Comparison of ENCODE assay signal across 8 mouse cellular contexts in the genomic region with DNA sequence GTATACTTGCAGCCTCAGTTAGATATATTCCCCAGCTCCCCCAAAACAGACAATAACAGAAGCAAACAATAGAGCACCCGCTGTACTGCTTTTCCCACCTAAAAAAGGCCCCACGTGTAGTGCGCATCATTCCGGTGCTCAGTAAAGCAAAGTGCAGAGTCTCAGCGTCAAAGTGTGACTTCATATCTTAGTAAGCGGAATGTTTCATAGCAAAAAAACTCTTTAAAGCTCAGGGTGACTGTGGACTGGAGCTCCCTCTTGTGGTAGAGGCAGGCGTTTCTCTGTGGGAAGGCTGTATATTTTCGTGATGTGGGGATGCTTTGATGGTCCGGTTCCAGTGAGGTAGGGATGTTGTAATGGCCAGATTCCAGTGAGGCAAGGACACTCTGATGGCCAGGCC. TPM values are rescaled to one million over a fixed set of nuclear protein-coding genes. Genes with fewer than 3 reads are reported as not detected.
DNase-seq lines count a peak whose midpoint lies in the region; ATAC-seq and TF ChIP-seq lines count a peak whose summit lies in the region.

No protein-coding gene starts in this region.

- no peaks in the 10 kb centered on the region for H3K9me3 ChIP-seq in ES-E14 (ENCODE audit: control insufficient read depth, insufficient read depth, low read depth, low read length)
- no peaks in the 10 kb centered on the region for H3K9me3 ChIP-seq in hindbrain, embryonic 14.5 days (ENCODE audit: control insufficient read depth, low read length)

- intact Hi-C loops in left cerebral cortex, postnatal 4 days (cut with DNase I), result no loop called here

- in situ Hi-C loops in ES-E14 (cut with MboI; ENCODE audit: low sequenced_read_pairs in 2 of 2, unreplicated experiment in 2 of 2), result no loop called here

- H3K36me3 ChIP-seq in ES-E14 (ENCODE audit: control insufficient read depth, insufficient read depth, low read length, poor library complexity, severe bottlenecking), result peaks cover 1% of the 10 kb centered on the region; the same call in 1 of the 2 replicates
- H3K36me3 ChIP-seq in hindbrain, embryonic 14.5 days (replicated peaks; ENCODE audit: control insufficient read depth, insufficient read depth), result peaks cover 87% of the 10 kb centered on the region

- DNase-seq in left cerebral cortex, adult 18-20 months (ENCODE audit: low spot score in 2 of 2), result peak; percentile 60 to 71
- no peak for DNase-seq in left cerebral cortex, adult 11 months (ENCODE audit: low spot score)
- peak; percentile 42 for DNase-seq in ES-E14 (ENCODE audit: low read depth, low spot score)
- peak; percentile 82 for DNase-seq in adrenal gland, adult 2 months
- peak; percentile 50 to 51 for DNase-seq in frontal cortex, postnatal 25 days (ENCODE audit: low spot score in 2 of 2)
- peak; percentile 39 for DNase-seq in left cerebral cortex, postnatal 4 days
- peak; percentile 36 for DNase-seq in right cerebral cortex, postnatal 4 days
- no peak for DNase-seq in hindbrain, embryonic 14.5 days (ENCODE audit: low spot score)

- no peak for ATAC-seq in hindbrain, embryonic 14.5 days (ENCODE audit: low FRiP score)

- 63% methylated on average over 9 of the region's 9 CpGs for WGBS in hindbrain, embryonic 14.5 days

- no peak overlapping the region for H3K9ac ChIP-seq in ES-E14 (ENCODE audit: insufficient read depth, low read depth, low read length, poor library complexity, severe bottlenecking)
- H3K9ac ChIP-seq in hindbrain, embryonic 14.5 days, result no peak overlapping the region

- no peak overlapping the region for H3K27ac ChIP-seq in ES-E14 (ENCODE audit: insufficient read depth, low read depth, low read length, poor library complexity, severe bottlenecking)
- no peak overlapping the region for H3K27ac ChIP-seq in hindbrain, embryonic 14.5 days

- H3K4me1 ChIP-seq in ES-E14 (ENCODE audit: control insufficient read depth in 2 of 2, insufficient read depth in 2 of 2, low read length in 2 of 2, poor library complexity in 1 of 2), result no peaks in the 10 kb centered on the region
- no peaks in the 10 kb centered on the region for H3K4me1 ChIP-seq in hindbrain, embryonic 14.5 days (replicated peaks; ENCODE audit: control insufficient read depth, insufficient read depth, low read length)

- H3K4me2 ChIP-seq in hindbrain, embryonic 14.5 days (replicated peaks), result no peak overlapping the region

- H3K27me3 ChIP-seq in hindbrain, embryonic 14.5 days (ENCODE audit: control insufficient read depth, insufficient read depth, low read length), result no peaks in the 10 kb centered on the region

- H3K4me3 ChIP-seq in ES-E14 (ENCODE audit: insufficient read depth in 1 of 2, low read depth in 1 of 2, low read length in 2 of 2, poor library complexity in 1 of 2, severe bottlenecking in 1 of 2), result no peak overlapping the region
- H3K4me3 ChIP-seq in hindbrain, embryonic 14.5 days (replicated peaks; ENCODE audit: low read length), result no peak overlapping the region

TF ChIP-seq in ES-E14, 5 proteins besides CTCF, POLR2A, EP300 and RAD21:
- TF ChIP-seq ZC3H11A (IDR thresholded peaks at IDR 0.05; ENCODE audit: borderline replicate concordance, low read depth, low read length) (peak; percentile 59; the same call in 1 of the 2 replicates), ZNF384 (IDR thresholded peaks at IDR 0.05; ENCODE audit: low read depth, low read length) (peak; percentile 56; the same call in 1 of the 2 replicates), MAFK (IDR thresholded peaks at IDR 0.05; ENCODE audit: insufficient read depth, low read depth, low read length) (no peak)

RNA-seq across cellular contexts. Expression of gene Dusp14, which starts 37.1 kb away (rescaled TPM):
- total RNA-seq in left cerebral cortex, adult 18-20 months (2021), result 100 to 1,000 TPM in 1 of 2 experiments, 10 to 100 TPM in 1; 83.4 to 101 TPM
- total RNA-seq in ES-E14 (2012; rRNA removed), result 12.5 and 24.0 TPM in 2 replicates
- 10 to 100 TPM in 1 of 2 experiments, 1 to 10 TPM in 1; 8.0 to 17.8 TPM for total RNA-seq in adrenal gland, adult 2 months (2021)
- polyA plus RNA-seq in adrenal gland, adult 2 months (2012; rRNA removed), result 13.4 and 16.7 TPM in 2 replicates
- 1 to 10 TPM; 6.3 to 7.1 TPM for total RNA-seq in left cerebral cortex, postnatal 4 days (2021)
- polyA plus RNA-seq in hindbrain, embryonic 14.5 days (2014; fragmentation: Nextera tagmentation; extraction: Ambion mirVana), result 11.3 and 13.7 TPM in 2 replicates

Comparison
In these comparisons a context has a peak if more than half of its experiments do, and no peak if none do; other contexts are left out.
1. DNase-seq: peak in left cerebral cortex, adult 18-20 months (2 of 2), ES-E14 (single experiment), adrenal gland, adult 2 months (single experiment), frontal cortex, postnatal 25 days (2 of 2), left cerebral cortex, postnatal 4 days (single experiment) and right cerebral cortex, postnatal 4 days (single experiment); none in left cerebral cortex, adult 11 months (single experiment) and hindbrain, embryonic 14.5 days (single experiment).